Mouse (Mus musculus) hindbrain, postnatal 0 days (tissue): ENCODE results near the gene Nudt6. TPM values are rescaled to one million over a fixed set of nuclear protein-coding genes. Genes with fewer than 3 reads are reported as not detected.
A peak's percentile ranks its signal among the peaks of the same experiment; 100 is the strongest.

Source experiments
- ATAC-seq: fragments of 200-750 bp; cut with Nextera tagmentation; 2 replicates; pipeline ENCODE4 v1.8.0; 2017; ENCODE audit warnings: mild to moderate bottlenecking, moderate TSS enrichment, moderate library complexity
- DNase-seq: peaks from one replicate; pipeline ENCODE4 v3.0.0-alpha.2; 2015; ENCODE audit warnings: low spot score
- H3K27ac ChIP-seq: fragments of 300-500 bp; sonication (generic); 2 replicates; pipeline ENCODE4 v1.5.1; 2014; ENCODE audit warnings: mild to moderate bottlenecking
- H3K27me3 ChIP-seq: fragments of 300-500 bp; sonication (generic); 2 replicates; pipeline ENCODE4 v1.6.1; 2014; ENCODE audit warnings: low read length, mixed read lengths; ENCODE audit not compliant: insufficient read depth
- H3K36me3 ChIP-seq: fragments of 300-500 bp; sonication (generic); 2 replicates; pipeline ENCODE4 v1.6.1; 2014; ENCODE audit warnings: low read length, mixed read lengths; ENCODE audit not compliant: insufficient read depth
- H3K4me1 ChIP-seq: fragments of 300-500 bp; sonication (generic); 2 replicates; pipeline ENCODE4 v1.6.1; 2014; ENCODE audit warnings: antibody characterized with exemption, low read length, mixed read lengths; ENCODE audit not compliant: insufficient read depth
- H3K4me2 ChIP-seq: fragments of 300-500 bp; sonication (generic); 2 replicates; pipeline ENCODE4 v1.6.1; 2014; ENCODE audit warnings: low read depth, mild to moderate bottlenecking, low read length, moderate library complexity, mixed read lengths
- H3K4me3 ChIP-seq: fragments of 300-500 bp; sonication (generic); 2 replicates; pipeline ENCODE4 v1.5.1; 2014; ENCODE audit warnings: low read length
- H3K9ac ChIP-seq: fragments of 300-500 bp; sonication (generic); replicated peaks from 2 replicates; pipeline ENCODE4 v1.6.1; 2014; ENCODE audit warnings: mild to moderate bottlenecking, low read length, moderate library complexity, mixed read lengths
- H3K9me3 ChIP-seq: fragments of 300-500 bp; sonication (generic); 2 replicates; pipeline ENCODE4 v1.6.1; 2016; ENCODE audit warnings: low read length, mixed read lengths
- CTCF ChIP-seq: IDR thresholded peaks from 2 replicates; pipeline ENCODE4 v1.5.1; 2016; ENCODE audit warnings: antibody characterized with exemption, control low read depth, low read depth
- WGBS: fragments of 180-500 bp; shearing (Covaris S2); extraction: QIAGEN DNeasy Blood & Tissue Kit; methylation state at CpG from one replicate; pipeline ENCODE4 v1.1.7; 2014; 5-methylcytosine and 5-hydroxymethylcytosine counted together
- polyA plus RNA-seq: library from polyadenylated mRNA; unstranded; fragments of >200 nt; fragmentation: Nextera tagmentation; extraction: Ambion mirVana; gene quantifications from 2 replicates; pipeline ENCODE4 v1.2.1, GENCODE M21; 2015
- total RNA-seq: library from RNA; depleted of rRNA; stranded (reverse); fragments of >200 nt; gene quantifications from 2 replicates; pipeline ENCODE4 v1.2.3, GENCODE M21; 2014

Gene Nudt6
- total and polyA plus RNA-seq, 2 experiments from 2014 or later, result 2.1 to 10.1 TPM

- ATAC-seq (no peak), DNase-seq (no peak)
- H3K4me1 ChIP-seq, result peaks cover 4% of the 10 kb centered on the region; the same call in 1 of the 2 replicates
- peaks cover 16% of the 10 kb centered on the region; the same call in 1 of the 2 replicates for H3K36me3 ChIP-seq
- H3K27ac ChIP-seq, result no peak overlapping the region
- 97% methylated on average over 3 of the region's 3 CpGs for WGBS
- no peaks in the 10 kb centered on the region for H3K27me3 ChIP-seq
- no peaks in the 10 kb centered on the region for H3K9me3 ChIP-seq
- no peak overlapping the region for H3K4me2 ChIP-seq
- no peak overlapping the region for H3K9ac ChIP-seq
- no peak overlapping the region for H3K4me3 ChIP-seq
- TF ChIP-seq CTCF, result no peak
Measured at GRCm38 (mm10) chr3:37426069-37426468, 6.1 kb upstream of the Nudt6 start.

DNA sequence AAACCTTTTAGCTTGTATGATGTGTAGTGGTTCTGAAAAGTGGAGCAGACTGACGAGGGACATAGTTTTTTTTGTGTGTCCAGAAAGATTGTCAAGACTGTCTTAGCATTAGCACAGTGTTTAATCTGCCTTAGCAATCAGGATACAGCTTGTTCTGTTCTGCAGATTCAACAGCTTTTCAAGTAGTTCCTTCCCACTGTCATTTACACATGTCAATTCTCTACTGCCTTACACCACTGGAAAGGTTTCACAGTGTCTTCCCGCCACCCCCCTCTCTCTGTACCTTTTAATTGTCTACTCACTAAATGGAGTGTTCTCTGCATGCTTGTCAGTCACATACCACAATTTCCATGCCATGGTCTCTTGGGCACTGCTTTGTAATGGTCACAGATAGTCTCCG lies 1.2 kb upstream of the Nudt6 start:
- WGBS, result 3% methylated on average over 3 of the region's 3 CpGs
- ATAC-seq, result no peak
- Histone ChIP-seq H3K36me3 (peaks cover 7% of the 10 kb centered on the region; the same call in 1 of the 2 replicates), H3K4me2 (peak overlapping the region; percentile 70), H3K4me3 (peak overlapping the region; percentile 97), H3K4me1 (peaks cover 4% of the 10 kb centered on the region; the same call in 1 of the 2 replicates), H3K9ac (peak overlapping the region; percentile 81), H3K9me3 (no peaks in the 10 kb centered on the region), H3K27ac (no peak overlapping the region), H3K27me3 (no peaks in the 10 kb centered on the region)
- TF ChIP-seq CTCF, result no peak
- DNase-seq, result no peak

DNA sequence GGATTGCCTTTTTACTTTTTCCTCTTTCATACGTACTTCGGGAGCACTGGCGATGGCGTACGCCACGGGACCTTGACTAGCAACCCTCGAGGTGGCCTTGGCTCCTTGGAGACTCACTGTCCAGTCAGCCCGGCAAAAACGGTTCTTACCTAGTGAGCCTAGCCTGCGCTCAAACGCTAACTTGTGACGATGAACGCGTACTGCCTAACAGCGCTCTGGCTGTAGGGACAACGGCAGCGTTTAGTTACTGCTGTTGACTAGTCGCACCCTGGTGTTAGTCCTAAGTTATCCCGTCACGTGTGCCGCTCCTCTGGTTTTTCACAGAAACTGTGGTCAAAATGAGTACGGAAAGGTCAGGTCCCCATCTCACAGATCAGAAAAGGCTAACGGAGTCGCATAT lies 630 bp upstream of the Nudt6 start:
- no peak for TF ChIP-seq CTCF
- Histone ChIP-seq H3K27ac (peak overlapping the region; percentile 91), H3K4me2 (peak overlapping the region; percentile 70), H3K27me3 (no peaks in the 10 kb centered on the region), H3K36me3 (0 out of 2 replicates have a peak, but pooled peaks cover 4% of the 10 kb centered on the region), H3K4me1 (peaks cover 4% of the 10 kb centered on the region; the same call in 1 of the 2 replicates), H3K4me3 (peak overlapping the region; percentile 97), H3K9me3 (no peaks in the 10 kb centered on the region), H3K9ac (peak overlapping the region; percentile 81)
- WGBS, result under 1% methylated on average over 24 of the region's 24 CpGs
- peak; percentile 37 for DNase-seq
- no peak for ATAC-seq

DNA sequence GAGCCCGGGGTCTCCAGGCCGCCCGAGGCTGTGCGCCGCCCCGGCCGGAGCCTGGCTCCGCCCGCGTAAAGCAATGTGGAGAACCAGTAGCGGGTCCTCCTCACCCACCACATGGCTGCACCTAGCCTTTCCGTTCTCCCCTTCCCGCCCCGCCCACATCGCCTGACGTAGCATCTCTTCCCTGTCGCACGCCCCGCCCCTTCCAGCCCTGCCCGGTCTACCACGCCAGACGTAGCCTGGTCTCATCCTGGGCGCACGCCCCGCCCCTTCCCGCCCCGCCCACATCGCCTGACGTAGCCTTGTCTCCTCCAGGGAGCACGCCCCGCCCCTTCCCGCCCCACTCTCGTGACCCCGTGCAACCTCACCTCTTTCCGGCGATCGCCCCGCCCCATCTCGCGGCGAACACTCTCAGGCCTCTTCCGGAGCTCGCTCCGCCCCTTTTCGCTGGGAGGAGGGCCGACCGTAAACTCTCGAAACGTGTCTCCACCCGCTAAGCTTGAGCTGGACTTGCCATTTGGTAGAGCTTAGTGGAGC lies 486 bp downstream of the Nudt6 start, which contains the start of gene Spata5:
Gene Spata5 (plus strand): TSS at position 439 of the 534 bp plus-strand sequence.
- no peak for TF ChIP-seq CTCF

GRCm38 (mm10) chr3:37418961-37419457 lies 1.0 kb downstream of the Nudt6 start:
- Histone ChIP-seq H3K36me3 (no peaks in the 10 kb centered on the region), H3K9ac (peak overlapping the region; percentile 76), H3K27ac (peak overlapping the region; percentile 91), H3K4me2 (peak overlapping the region; percentile 88), H3K27me3 (no peaks in the 10 kb centered on the region), H3K9me3 (no peaks in the 10 kb centered on the region), H3K4me3 (peak overlapping the region; percentile 97), H3K4me1 (peaks cover 4% of the 10 kb centered on the region; the same call in 1 of the 2 replicates)
- TF ChIP-seq CTCF, result peak; percentile 43
- WGBS, result under 1% methylated on average over 30 of the region's 30 CpGs
- DNase-seq (peak; percentile 60), ATAC-seq (no peak)

More for the DNA sequence above, 486 bp downstream of the Nudt6 start, which contains the start of gene Spata5:
- ATAC-seq (peak; percentile 97), DNase-seq (peak; percentile 99)
- 0% methylated on average over 50 of the region's 50 CpGs for WGBS
- Histone ChIP-seq H3K4me1 (peaks cover 4% of the 10 kb centered on the region; the same call in 1 of the 2 replicates), H3K9me3 (no peaks in the 10 kb centered on the region), H3K27me3 (no peaks in the 10 kb centered on the region), H3K4me2 (peak within 1 kb of the TSS; percentile 88), H3K4me3 (peak within 1 kb of the TSS; percentile 97), H3K9ac (peak within 1 kb of the TSS; percentile 81), H3K36me3 (no peaks in the 10 kb centered on the region), H3K27ac (peak within 1 kb of the TSS; percentile 91)

DNA sequence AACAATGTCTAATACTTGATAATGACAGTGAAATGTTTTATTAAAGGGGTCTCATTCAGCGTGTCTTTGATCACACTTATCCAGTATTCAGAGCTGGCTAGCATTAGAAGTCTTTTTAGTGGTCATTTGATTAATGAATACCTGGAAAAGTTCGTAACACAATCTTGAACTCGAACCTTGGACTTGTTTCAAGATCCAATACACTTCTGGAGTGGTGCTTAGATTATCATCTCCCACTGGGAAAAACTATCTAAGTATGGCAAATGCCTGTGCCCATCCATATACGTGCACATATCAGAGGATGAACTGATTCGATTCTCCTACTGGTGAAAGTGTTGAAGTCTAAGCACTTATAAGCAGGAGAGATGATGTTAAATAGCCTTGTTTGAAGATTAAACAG lies 1.7 kb downstream of the Nudt6 start:
- H3K36me3 ChIP-seq, result no peaks in the 10 kb centered on the region
- peak overlapping the region; percentile 76 for H3K9ac ChIP-seq
- ATAC-seq (no peak), DNase-seq (no peak)
- H3K4me3 ChIP-seq, result peak overlapping the region; percentile 97
- H3K9me3 ChIP-seq, result no peaks in the 10 kb centered on the region
- peaks cover 4% of the 10 kb centered on the region; the same call in 1 of the 2 replicates for H3K4me1 ChIP-seq
- no peak for TF ChIP-seq CTCF
- peak overlapping the region; percentile 88 for H3K4me2 ChIP-seq
- no peaks in the 10 kb centered on the region for H3K27me3 ChIP-seq
- WGBS, result 70% methylated on average over 5 of the region's 5 CpGs
- H3K27ac ChIP-seq, result peak overlapping the region; percentile 91; the same call in 1 of the 2 replicates

GRCm38 (mm10) chr3:37414413-37414960 lies 5.5 kb downstream of the Nudt6 start:
- H3K36me3 ChIP-seq, result no peaks in the 10 kb centered on the region
- H3K27ac ChIP-seq, result no peak overlapping the region
- ATAC-seq (peak; percentile 30; the same call in 1 of the 2 replicates), DNase-seq (peak; percentile 92)
- H3K4me3 ChIP-seq, result no peak overlapping the region
- H3K9ac ChIP-seq, result no peak overlapping the region
- H3K27me3 ChIP-seq, result no peaks in the 10 kb centered on the region
- no peak overlapping the region for H3K4me2 ChIP-seq
- 50% methylated on average over 14 of the region's 14 CpGs for WGBS
- H3K4me1 ChIP-seq, result no peaks in the 10 kb centered on the region
- no peaks in the 10 kb centered on the region for H3K9me3 ChIP-seq
- TF ChIP-seq CTCF, result peak; percentile 86
